Mouse (Mus musculus) C2C12 (cell line): ENCODE measurements around the gene Anapc15-ps.

Experiments used
- CEBPB ChIP-seq: IDR thresholded peaks from one replicate; pipeline ENCODE4 v1.6.1; 2011; ENCODE audit warnings: low read depth, mild to moderate bottlenecking, control low read depth, moderate library complexity
- CTCF ChIP-seq: IDR thresholded peaks from one replicate; pipeline ENCODE4 v1.5.1; 2011; ENCODE audit not compliant: control insufficient read depth, insufficient read depth, insufficient read length
- FOSL1 ChIP-seq: IDR thresholded peaks from one replicate; pipeline ENCODE4 v1.8.0; 2011; ENCODE audit warnings: mild to moderate bottlenecking, low read length; ENCODE audit not compliant: poor library complexity, insufficient read depth, severe bottlenecking
- MAX ChIP-seq: IDR thresholded peaks from one replicate; pipeline ENCODE4 v1.6.1; 2011; ENCODE audit warnings: mild to moderate bottlenecking, control low read depth
- MYOD1 ChIP-seq: IDR thresholded peaks from one replicate; pipeline ENCODE4 v1.6.1; 2011; ENCODE audit warnings: low read depth; ENCODE audit not compliant: control insufficient read depth, insufficient read length
- USF1 ChIP-seq: IDR thresholded peaks from one replicate; pipeline ENCODE4 v1.6.1; 2011; ENCODE audit warnings: low read depth, mild to moderate bottlenecking, control low read depth, moderate library complexity

DNA sequence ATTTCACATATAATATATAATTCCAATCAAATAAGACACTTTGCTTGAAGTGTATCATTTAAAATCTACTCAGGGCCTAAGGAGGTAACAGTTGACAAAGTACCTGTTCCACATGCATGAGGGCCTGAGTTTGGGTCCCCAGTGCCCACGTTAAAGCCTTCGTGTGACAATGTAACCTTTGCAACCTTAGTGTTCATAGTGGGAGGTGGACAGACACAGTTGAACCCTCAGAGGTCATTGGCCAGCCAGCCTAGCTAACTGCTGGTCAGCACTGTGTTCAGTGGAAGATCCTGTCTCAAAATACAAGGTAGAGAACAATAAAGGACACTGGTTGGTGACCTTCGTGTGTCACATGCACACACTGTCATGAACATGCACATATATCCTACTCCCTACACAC is 4.2 kb downstream of the Anapc15-ps start:
- TF ChIP-seq CTCF (no peak), CEBPB (no peak), MAX (no peak), MYOD1 (no peak), USF1 (no peak), FOSL1 (no peak)
